Mouse (Mus musculus) ES-E14 (cell line): ENCODE results near the gene Grb2. TPM values are rescaled to one million over a fixed set of nuclear protein-coding genes. Genes with fewer than 3 reads are reported as not detected.

ENCODE experiments used
- DNase-seq: peaks from one replicate; pipeline ENCODE4 v3.0.0-alpha.2; 2013; ENCODE audit warnings: low read depth, low spot score
- H3K27ac ChIP-seq: 2 replicates; pipeline ENCODE4 v1.5.1; 2012; ENCODE audit warnings: low read depth, mild to moderate bottlenecking, low read length, moderate library complexity, mixed read lengths; ENCODE audit not compliant: poor library complexity, insufficient read depth, severe bottlenecking
- H3K36me3 ChIP-seq: 2 replicates; pipeline ENCODE4 v1.6.1; 2012; ENCODE audit warnings: mild to moderate bottlenecking, low read length, moderate library complexity, mixed read lengths; ENCODE audit not compliant: control insufficient read depth, poor library complexity, insufficient read depth, severe bottlenecking
- H3K4me1 ChIP-seq, 2 experiments: fragments of 150-350 bp in 1 of 2; sonication (generic) in 1 of 2; 2 replicates each; pipeline ENCODE4 v1.6.1; 2012; ENCODE audit warnings: low read length in 2 of 2, mild to moderate bottlenecking in 1 of 2, mixed read lengths in 1 of 2; ENCODE audit not compliant: control insufficient read depth in 2 of 2, insufficient read depth in 2 of 2, poor library complexity in 1 of 2
- H3K4me3 ChIP-seq, 2 experiments: fragments of 150-350 bp in 1 of 2; sonication (generic) in 1 of 2; 2 replicates each; pipeline ENCODE4 v1.5.1; 2012; ENCODE audit warnings: low read length in 2 of 2, low read depth in 1 of 2, mild to moderate bottlenecking in 1 of 2, mixed read lengths in 1 of 2; ENCODE audit not compliant: insufficient read depth in 1 of 2, poor library complexity in 1 of 2, severe bottlenecking in 1 of 2
- H3K9ac ChIP-seq: 2 replicates; pipeline ENCODE4 v1.6.1; 2012; ENCODE audit warnings: low read depth, mild to moderate bottlenecking, low read length, mixed read lengths; ENCODE audit not compliant: poor library complexity, insufficient read depth, severe bottlenecking
- H3K9me3 ChIP-seq: fragments of 150-350 bp; sonication (generic); 2 replicates; pipeline ENCODE4 v1.6.1; 2012; ENCODE audit warnings: low read depth, mild to moderate bottlenecking, low read length; ENCODE audit not compliant: control insufficient read depth, insufficient read depth
- CHD2 ChIP-seq: IDR thresholded peaks from 2 replicates; pipeline ENCODE4 v1.6.1; 2014; ENCODE audit warnings: mild to moderate bottlenecking, low read depth, low read length, inconsistent platforms
- HCFC1 ChIP-seq: IDR thresholded peaks from 2 replicates; pipeline ENCODE4 v1.6.1; 2012; ENCODE audit warnings: low read length, inconsistent platforms, borderline replicate concordance; ENCODE audit not compliant: insufficient read depth
- MAFK ChIP-seq: IDR thresholded peaks from 2 replicates; pipeline ENCODE4 v1.6.1; 2014; ENCODE audit warnings: mild to moderate bottlenecking, low read depth, low read length, inconsistent platforms; ENCODE audit not compliant: insufficient read depth
- ZC3H11A ChIP-seq: IDR thresholded peaks from 2 replicates; pipeline ENCODE4 v1.6.1; 2012; ENCODE audit warnings: low read depth, mild to moderate bottlenecking, inconsistent platforms, low read length, borderline replicate concordance
- ZNF384 ChIP-seq: IDR thresholded peaks from 2 replicates; pipeline ENCODE4 v1.6.1; 2012; ENCODE audit warnings: low read depth, low read length, inconsistent platforms
- in situ Hi-C, 2 experiments: fragments of 600-800 bp; cut with MboI; formaldehyde crosslinking; loops; one replicate each; pipeline ENCODE4 v1.15.1; 2025; ENCODE audit warnings: low sequenced_read_pairs in 2 of 2, inconsistent platforms in 1 of 2; ENCODE audit not compliant: unreplicated experiment in 2 of 2
- total RNA-seq: library from RNA; depleted of rRNA; stranded (reverse); fragments of 300-350 nt; gene quantifications from 2 replicates; pipeline ENCODE4 v1.2.3, GENCODE M21; 2012

The Grb2 gene
- total RNA-seq, 1 experiment: 24.4 TPM

DNA sequence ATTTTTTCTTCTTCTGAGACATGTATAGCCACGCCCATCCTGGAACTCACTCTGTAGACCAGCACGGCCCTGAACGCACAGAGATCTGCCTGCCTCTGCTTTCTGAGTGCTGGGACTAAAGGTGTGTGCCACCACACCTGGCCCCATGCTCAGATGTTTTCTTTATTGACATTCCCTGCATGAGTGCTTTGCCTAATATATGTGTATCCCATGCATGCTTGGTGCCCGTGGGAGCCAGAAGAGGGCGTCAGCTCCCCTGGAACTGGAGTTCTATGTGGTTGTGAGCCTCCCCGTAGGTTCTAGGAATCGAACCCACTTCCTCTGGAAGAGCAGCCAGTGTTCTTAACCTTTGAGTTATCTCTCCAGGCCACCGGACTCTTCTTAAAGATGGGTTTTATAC is 73.4 kb downstream of the Grb2 start:
- H3K36me3 ChIP-seq: no peaks in the 10 kb centered on the region
- TF ChIP-seq MAFK (no peak), ZNF384 (no peak), CHD2 (no peak), HCFC1 (no peak), ZC3H11A (no peak)
- no peak overlapping the region for H3K9ac ChIP-seq
- H3K27ac ChIP-seq: no peak overlapping the region
- no peaks in the 10 kb centered on the region for H3K9me3 ChIP-seq
- in situ Hi-C loops: no loop called here
- no peak for DNase-seq
- H3K4me1 ChIP-seq: peaks cover 5 to 27% of the 10 kb centered on the region in 2 experiments; a peak in 3 of 4 replicates
- H3K4me3 ChIP-seq: no peak overlapping the region

DNA sequence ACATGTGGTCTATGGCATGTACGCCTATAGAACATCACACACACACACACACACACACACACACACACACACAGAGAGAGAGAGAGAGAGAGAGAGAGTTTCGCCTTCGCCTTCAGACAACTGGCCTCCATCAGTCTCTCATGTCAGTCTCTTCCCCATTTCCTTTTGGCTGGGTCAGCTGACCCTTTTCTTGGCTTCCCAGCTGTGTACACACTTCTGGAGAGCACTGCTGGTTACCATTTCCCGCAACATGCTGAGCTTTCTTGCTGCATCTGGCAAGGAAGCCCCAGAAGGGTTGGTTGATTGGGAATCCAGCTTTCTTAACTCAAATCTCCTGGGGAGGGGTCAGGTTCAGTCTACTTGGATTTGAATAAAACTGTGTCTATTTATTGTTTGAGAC is 74.3 kb downstream of the Grb2 start:
- no peaks in the 10 kb centered on the region for H3K36me3 ChIP-seq
- H3K4me1 ChIP-seq: peaks cover 5 to 23% of the 10 kb centered on the region in 2 experiments; a peak in 3 of 4 replicates
- no peak for DNase-seq
- no peaks in the 10 kb centered on the region for H3K9me3 ChIP-seq
- in situ Hi-C loops: loop anchor here in 1 of 2 experiments (5.0 kb wide), 1 partner anchor 83 kb away; no protein-coding TSS in a partner anchor
- H3K9ac ChIP-seq: no peak overlapping the region
- no peak overlapping the region for H3K4me3 ChIP-seq
- TF ChIP-seq ZNF384 (no peak), MAFK (no peak), CHD2 (no peak), ZC3H11A (no peak), HCFC1 (no peak)
- no peak overlapping the region for H3K27ac ChIP-seq

DNA sequence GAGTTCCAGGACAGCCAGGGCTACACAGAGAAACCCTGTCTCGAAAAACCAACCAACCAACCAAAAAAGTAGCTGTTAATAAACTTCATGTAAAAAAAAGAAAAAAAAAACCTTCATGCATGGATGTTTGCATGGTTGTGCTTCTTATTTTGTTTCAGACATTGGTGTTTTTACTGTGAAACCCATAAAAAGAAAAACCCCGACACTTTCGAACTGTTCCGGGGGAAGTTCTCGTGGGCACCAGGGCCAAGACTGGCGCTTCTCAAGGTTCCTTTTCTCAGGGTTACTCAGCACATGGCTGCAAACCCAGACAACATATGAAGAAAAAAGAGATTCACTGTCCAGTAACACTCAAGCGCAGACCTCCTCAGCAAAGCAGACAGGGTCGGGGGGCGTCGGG is 75.5 kb downstream of the Grb2 start:
- Histone ChIP-seq H3K4me1 (peaks cover 5 to 20% of the 10 kb centered on the region in 2 experiments; a peak in 3 of 4 replicates), H3K9me3 (no peaks in the 10 kb centered on the region), H3K9ac (no peak overlapping the region), H3K27ac (no peak overlapping the region), H3K36me3 (no peaks in the 10 kb centered on the region), H3K4me3 (no peak overlapping the region)
- DNase-seq: no peak
- no peak for TF ChIP-seq ZNF384
- TF ChIP-seq CHD2: no peak
- TF ChIP-seq HCFC1: no peak
- no peak for TF ChIP-seq ZC3H11A
- TF ChIP-seq MAFK: no peak
- in situ Hi-C loops: loop anchor here in 1 of 2 experiments (5.0 kb wide), 1 partner anchor 84 kb away; no protein-coding TSS in a partner anchor

DNA sequence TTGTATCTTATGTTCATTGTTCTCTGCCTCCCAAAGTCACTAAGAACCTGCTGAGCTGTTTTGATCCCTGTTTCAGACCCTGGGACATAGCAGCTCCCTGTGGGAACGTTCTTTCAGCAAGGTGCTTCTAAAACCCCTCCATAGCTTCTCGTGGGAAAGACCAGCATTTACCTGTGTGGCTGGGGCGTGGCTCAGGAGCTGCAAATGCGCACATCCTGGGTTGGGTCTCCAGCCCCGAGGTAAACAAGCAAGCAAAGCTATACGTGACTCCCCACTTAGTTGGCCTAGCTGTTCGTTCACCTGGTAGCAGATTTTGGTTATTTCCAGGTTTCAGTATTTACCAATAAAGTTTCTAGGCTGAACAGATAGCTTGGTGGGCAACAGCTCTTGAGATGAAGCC is 76.2 kb downstream of the Grb2 start:
- TF ChIP-seq HCFC1: no peak
- no peak for TF ChIP-seq CHD2
- TF ChIP-seq ZC3H11A: no peak
- no peak for TF ChIP-seq MAFK
- TF ChIP-seq ZNF384: no peak
- in situ Hi-C loops: loop anchor here in 1 of 2 experiments (5.0 kb wide), 1 partner anchor 85 kb away; no protein-coding TSS in a partner anchor
- no peaks in the 10 kb centered on the region for H3K36me3 ChIP-seq
- no peak for DNase-seq
- no peak overlapping the region for H3K9ac ChIP-seq
- no peak overlapping the region for H3K4me3 ChIP-seq
- H3K9me3 ChIP-seq: no peaks in the 10 kb centered on the region
- no peak overlapping the region; the same call in 1 of the 2 replicates for H3K27ac ChIP-seq
- H3K4me1 ChIP-seq: peaks cover 7 to 16% of the 10 kb centered on the region in 2 experiments; a peak in 3 of 4 replicates
